Mouse (Mus musculus): Measurements from ENCODE around the gene Zer1.
"Not testable (repeated sequence)": the region's sequence is repeated elsewhere in the genome, so short reads cannot be mapped to it uniquely, and the experiment has no call there.

Zer1 gene

DNA sequence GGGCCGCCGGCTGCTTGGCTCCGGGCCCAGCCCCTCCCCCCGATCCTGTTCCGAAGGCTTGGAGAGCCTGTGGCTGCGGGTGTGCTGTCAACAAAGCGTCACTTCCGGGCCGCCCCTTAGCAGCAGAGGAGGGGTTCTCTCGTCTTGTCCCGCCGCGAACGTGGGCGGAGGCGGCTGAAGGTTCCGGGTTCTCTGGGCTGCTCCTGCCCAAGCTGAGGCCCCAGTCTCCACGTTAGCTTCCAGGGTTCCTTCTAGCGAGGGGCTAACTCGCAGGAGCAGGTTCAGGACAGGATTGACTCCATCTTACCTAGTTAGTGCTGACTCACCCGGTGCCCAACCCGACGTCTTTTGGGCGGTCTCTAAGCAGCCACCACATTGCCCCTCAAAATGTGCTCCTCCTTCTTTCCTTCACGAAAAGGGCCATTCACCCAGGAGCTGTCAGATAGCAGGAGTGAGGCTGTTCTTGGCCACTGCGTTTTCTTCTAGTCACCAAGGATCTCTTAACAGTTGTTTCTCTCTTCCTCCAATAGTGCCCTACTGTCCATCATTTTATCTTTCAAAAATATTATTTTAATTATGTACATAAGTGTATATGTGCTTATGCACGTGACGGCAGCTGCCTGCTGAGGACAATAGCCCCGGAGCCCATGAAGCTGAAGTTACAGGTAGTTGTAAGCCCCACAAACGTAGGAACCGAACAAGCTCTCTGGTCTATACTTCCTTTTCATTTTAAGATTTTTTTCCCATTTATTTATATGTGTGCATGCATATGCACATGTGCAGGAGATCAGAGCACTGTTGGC lies at the start of gene Zer1:
Gene Zer1, minus strand, starts transcription at position 114 of the 803 bp plus-strand sequence.
- peak; percentile 93 for DNase-seq

DNA sequence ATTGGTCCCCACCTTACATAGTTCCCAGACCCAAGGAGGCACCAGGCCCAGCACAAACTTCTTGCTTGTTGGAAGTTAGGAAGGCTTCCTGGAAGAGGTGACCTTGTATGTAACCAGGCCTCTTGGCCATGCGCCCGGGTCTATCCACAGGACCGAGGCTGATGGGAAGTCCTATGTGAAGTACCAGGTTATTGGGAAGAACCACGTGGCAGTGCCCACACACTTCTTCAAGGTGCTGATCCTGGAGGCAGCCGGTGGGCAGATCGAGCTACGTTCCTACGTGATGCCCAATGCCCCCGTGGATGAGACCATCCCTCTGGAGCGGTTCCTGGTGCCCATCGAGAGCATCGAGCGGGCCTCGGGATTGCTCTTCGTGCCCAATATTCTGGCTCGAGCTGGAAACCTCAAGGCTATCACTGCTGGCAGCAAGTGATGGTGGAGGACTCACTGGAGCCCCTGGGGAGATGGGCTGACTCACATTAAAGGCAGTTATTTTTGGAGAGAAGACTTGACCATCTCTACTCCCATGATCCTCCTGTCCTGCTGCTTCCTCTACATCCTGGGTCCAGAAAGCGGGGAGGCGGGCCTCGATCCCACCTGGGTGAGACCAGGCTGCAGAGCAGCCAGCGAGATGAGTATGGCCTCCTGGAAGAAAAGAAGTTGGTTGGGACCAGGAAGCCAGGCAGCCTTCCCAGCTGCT lies 49.3 kb upstream of the Zer1 start:
- peak; percentile 27 for DNase-seq

DNA sequence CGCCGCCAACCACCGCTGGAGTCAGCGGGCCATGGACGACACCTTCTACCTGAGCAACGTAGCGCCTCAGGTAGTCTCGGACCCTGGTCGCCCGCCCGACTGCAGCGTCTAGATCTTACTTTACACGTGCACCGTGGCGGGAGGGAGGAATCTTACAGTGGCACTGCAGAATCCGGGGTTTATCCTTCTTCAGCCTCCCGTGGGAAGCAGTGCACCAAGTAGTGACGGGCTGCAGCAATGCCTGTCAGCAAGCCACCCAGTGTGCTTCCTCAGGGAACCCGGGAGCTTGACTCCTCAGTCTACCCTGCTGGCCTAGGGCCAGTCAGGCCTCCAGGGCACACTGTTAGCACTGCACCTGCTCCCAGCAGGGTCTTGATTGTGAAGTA lies 47.6 kb upstream of the Zer1 start:
- DNase-seq = no peak

DNA sequence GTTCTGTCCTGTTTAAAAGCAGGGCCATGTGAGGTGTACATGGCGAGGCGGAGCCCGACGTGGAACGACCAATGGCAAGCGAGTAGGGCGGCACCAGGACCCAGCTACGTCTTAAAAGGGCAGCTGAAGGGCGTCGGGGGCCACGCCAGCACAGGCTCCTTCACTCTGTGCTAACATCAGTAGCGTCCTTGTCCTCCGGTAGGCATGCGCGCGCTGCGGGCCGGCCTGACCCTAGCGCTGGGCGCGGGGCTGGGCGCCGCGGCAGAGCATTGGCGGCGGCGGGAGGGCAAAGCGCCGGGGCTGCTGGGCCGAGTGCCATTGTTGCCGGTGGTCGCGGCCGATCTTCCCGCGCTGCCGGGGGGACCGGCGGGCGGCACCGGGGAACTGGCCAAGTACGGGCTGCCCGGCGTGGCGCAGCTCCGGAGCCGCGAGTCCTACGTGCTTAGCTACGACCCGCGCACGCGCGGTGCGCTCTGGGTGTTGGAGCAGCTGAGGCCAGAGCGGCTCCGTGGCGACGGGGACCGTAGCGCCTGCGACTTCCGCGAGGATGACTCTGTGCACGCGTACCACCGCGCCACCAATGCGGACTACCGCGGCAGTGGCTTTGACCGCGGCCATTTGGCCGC lies 47.1 kb upstream of the Zer1 start, which contains the start of gene Endog:
Gene Endog, plus strand, starts transcription at position 123 of the 626 bp plus-strand sequence.
- DNase-seq = peak; percentile 92

DNA sequence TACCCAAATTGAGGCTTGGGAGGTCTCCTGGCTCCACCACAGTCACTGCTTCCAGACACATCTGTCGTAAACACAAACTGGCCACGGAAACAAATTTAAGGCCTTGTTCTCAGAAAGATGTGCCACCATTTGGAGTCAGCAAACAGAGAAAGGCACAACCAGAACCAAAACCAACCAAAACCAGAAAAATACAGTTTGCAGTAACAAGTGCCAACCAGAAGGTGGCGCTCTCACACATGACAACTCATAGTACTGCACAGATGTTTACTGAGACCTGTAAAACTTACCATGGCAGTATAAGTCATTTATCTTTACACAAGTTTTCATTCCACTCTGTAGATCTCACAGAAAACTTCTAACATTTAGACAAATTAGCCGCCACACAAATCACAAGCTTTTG lies 42.3 kb upstream of the Zer1 start:
- no peak for DNase-seq

DNA sequence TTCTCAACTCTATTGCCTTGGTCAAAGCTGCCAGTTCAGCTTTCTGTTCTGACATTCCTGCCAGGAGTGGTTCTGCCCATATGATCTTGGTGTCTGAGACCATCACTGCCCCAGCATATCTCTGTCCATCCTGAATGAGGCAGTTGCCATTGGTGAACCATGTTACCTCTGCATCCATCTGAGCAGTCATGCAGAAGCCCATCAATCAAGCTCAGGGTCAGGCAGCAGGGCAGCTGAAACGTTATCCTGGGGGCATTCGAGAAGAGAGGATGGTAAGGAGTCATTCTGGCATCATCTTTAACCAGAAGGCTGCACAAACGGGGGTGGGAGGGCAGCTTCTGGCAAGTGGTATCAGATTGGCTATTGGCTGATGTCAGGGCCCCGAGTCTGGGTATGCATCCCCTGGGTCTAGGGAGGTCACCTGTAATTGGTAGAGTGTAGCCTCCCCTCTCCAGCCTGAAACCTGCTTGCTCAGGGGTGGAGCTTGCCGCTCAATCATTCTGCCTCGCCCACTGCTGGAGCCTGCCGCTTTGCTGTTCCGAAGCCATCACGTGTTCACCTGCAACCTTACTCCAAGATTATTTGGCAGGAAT lies 40.1 kb upstream of the Zer1 start:
- DNase-seq = no peak

DNA sequence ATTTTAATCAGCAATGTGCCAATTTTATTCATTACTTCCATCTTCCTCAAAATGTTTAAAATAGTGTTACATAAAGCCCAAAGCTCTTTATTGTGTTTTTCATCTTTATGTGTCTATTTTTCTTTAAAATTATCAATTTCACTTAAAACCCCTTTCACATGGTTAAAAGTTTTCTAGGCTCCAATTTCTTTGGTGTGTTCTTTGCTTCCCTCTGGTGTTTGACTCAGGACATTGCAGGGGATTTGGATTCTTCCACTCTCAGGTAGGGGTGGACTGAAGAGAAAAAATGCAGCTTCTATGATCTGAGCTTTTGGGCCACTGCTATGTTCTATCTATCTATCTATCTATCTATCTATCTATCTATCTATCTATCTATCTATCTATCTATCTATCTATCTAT lies 37.4 kb upstream of the Zer1 start:
- DNase-seq = no peak

DNA sequence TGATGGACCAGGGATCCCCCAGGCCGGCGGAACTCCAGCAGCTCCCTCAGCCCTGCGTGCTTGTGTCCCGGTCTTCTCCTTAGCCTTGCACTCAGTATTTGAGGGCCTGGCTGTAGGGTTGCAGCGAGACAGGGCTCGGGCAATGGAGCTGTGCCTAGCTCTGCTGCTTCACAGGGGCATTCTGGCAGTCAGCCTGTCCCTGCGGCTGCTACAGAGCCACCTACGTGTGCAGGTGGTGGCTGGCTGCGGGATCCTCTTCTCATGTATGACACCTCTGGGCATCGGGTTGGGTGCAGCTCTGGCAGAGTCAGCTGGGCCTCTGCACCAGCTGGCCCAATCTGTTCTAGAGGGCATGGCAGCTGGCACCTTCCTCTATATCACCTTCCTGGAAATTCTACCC lies 35.5 kb upstream of the Zer1 start:
- not testable (repeated sequence) for DNase-seq

DNA sequence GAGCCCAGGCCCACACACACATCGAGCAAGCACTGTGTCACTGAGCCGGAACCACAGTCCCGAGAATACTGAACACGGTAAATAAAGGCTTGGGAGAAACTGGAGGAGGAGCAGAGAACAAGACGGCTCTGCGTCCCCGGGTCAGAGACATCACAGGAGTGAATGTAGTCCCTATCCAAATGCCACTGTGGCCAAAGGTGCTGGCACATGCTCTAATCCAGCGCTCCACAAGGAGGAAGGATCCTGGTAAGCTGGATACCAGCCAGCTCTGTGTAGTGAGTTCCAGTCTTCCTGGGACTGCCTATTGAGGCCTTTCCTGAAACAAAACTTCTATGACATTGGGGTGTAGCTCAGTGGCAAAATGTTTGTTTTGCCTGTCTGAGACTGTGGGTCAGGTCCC lies 28.2 kb upstream of the Zer1 start:
- no peak for DNase-seq

DNA sequence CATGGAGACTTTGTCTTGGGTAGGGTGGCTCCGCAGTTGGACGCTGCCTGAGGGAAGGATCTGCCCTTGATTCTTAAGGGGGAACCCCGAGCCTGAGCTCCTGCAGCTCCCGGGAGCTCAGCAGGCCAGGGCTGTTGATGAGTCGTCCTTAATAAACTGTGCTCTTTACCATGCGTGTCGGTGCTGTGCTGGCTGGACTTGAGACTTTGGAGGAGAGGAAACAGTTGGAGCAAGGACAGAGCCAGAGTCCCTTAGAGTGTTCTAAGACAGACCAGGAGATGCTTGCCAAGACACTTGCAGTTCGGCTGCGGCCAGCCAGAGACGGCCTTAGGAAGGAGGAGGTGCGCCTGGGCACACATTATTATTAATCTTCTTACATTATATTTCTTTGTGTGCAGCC lies 27.5 kb upstream of the Zer1 start:
- DNase-seq = no peak

DNA sequence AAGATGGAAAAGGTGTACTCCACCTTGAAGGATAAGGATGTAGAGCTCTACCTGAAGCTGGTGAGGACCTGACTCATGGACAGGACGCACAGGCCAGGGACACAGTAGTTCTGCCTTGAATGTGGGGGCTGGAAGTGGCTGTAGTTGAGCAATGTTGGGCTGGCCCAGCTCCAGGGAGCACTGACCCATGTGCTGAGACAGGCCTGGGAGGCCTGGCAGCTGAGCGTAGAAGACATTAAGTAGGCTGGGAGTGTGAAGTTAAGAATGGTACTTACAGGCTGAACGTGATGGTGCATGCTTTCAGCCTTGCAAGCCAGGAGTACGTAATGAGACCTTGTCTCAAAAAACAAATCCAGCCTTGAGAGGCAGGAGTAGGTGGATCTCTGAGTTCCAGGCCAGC lies 23.1 kb upstream of the Zer1 start:
- DNase-seq = no peak

DNA sequence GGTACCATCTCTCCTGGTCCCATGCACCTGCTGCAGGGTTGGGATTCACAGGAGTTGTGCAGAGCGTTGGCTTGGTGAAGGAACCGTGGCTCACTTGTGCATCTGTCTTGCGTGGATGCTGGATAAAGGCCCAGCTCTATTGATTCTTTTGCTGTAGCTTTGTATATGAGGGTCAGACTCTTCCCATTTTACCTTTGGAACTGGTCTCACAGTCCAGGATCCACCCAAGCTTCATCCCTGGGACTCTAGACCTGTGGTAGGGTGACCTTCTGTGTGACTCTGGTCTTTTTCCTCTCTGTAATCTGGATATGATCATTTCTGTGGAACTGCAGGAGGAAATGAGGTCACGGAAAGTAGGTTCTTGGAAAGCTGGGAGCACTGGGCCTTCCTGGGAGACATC lies 20.1 kb upstream of the Zer1 start:
- DNase-seq = no peak

DNA sequence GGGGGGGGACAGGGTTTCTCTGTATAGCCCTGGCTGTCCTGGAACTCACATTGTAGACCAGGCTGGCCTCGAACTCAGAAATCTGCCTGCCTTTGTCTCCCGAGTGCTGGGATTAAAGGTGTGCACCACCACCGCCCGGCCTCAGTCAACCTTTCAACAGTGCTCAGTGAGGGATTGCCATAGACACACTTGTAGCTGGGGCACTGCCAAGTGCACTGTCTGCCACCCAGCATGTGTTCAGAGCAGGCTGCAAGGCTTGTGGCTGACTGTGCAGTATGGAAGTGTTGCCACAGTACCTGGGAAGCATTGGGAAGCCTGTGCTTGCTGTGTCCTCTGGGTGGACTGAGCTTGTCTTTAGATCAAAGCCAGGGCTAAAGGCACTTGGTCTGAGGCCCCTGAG lies 15.6 kb upstream of the Zer1 start:
- DNase-seq = peak; percentile 63

DNA sequence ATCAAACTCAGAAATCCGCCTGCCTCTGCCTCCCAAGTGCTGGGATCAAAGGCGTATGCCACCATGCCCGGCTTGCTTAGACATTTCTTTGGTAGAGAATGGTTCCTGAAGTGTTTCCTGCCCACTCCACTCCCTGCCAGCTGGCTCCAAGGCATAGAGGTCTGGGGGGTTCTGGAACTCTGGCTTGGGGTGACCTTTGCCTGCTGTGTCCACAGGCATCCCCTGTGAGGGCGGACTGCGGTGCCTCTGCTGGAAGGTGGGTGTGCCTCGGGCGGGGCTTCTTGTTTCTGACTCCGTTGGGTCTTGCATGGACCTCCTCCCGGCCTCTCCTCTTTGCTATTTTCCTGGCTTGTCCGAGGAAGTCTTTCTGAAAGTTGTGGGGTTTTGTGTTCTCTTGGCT lies 12.1 kb upstream of the Zer1 start:
- DNase-seq = no peak

DNA sequence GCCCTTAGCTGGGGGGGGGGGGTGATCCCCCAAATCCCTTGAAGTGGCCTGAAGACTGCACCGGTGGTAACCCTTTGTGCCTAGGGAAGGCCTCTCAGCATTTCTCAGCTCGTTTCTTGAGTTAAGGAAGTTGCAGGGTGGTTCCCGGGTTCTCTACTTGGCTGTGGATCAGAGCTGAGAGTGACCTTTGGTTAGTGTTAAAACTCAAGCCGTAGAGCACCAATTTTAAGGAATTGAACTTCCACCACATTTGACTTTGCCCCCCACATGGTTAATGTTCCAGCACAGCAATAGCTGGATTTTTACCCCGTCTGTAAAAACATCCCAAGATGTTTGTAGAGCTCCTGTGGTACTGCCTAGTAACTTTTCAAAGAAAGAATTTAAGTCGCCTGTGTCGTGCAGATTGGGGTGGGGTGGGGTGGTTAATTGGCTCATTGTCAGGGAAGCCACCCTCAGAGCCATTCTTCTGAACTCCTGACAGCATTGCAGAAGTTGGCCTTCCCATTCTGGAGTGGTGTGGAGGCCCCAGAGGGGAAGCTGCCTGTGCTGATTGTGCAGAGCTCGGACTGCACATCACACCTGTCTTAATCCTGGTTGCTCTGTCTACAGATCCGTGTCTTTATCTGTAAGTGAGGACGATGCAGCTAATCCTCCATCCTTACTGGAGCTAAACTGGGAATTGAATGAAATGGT lies 10.7 kb upstream of the Zer1 start:
- no peak for DNase-seq

DNA sequence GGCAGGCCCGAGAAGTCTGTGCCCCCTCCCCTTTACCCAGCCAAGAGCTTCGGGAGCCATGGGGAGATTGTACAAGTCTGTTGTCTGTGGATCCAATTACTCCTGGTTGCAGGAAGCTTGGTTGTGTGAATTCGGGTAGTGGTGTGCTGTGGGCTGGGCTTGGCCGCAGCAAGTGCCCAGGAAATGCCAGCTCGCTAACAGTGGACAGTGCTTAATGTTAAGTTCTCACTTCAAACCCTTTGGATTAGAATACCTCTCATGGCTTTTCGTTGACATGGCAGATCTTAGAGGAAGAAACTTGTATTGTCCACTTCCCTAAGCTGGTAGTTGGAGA lies 10.0 kb upstream of the Zer1 start:
- DNase-seq = no peak

DNA sequence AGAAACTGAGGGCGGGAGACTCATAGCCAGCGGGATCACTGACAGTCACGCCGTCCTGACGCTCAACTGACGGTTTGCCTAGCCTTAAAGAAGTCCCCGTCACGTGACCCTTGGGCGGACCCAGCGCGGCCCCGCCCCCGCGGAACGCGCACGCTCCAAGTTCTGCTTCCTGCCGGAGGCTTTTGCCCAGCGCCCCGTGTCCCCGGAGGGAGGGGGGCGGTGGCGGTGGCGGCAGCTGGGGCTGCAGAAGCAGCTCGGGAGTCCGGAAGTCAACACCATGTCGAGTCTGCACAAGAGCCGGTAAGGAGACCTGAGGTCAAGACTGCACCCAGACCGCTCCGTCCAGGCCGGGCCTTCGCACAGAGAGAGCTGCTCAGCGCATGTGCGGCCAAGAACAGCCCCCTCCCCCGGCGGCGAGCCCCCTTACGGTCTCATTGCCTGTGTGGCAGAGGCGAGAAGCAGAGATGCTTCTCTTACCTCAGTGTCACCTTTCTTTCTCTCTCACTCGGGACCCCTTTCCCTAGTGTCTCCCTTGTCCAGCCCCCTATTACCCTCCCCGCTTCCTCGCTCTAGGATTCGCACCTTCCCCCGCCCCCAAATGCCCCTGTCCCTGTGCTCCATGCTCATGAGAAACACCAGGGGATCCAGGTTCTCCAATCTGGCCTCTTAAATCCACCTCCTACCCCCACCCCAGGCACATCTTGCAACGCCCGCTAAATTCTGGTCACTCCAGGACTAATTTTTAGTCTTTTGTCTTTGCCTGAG lies 9.4 kb upstream of the Zer1 start, which contains the start of gene Tbc1d13:
Gene Tbc1d13, plus strand, starts transcription at position 134 of the 765 bp plus-strand sequence.
- DNase-seq = peak; percentile 97

DNA sequence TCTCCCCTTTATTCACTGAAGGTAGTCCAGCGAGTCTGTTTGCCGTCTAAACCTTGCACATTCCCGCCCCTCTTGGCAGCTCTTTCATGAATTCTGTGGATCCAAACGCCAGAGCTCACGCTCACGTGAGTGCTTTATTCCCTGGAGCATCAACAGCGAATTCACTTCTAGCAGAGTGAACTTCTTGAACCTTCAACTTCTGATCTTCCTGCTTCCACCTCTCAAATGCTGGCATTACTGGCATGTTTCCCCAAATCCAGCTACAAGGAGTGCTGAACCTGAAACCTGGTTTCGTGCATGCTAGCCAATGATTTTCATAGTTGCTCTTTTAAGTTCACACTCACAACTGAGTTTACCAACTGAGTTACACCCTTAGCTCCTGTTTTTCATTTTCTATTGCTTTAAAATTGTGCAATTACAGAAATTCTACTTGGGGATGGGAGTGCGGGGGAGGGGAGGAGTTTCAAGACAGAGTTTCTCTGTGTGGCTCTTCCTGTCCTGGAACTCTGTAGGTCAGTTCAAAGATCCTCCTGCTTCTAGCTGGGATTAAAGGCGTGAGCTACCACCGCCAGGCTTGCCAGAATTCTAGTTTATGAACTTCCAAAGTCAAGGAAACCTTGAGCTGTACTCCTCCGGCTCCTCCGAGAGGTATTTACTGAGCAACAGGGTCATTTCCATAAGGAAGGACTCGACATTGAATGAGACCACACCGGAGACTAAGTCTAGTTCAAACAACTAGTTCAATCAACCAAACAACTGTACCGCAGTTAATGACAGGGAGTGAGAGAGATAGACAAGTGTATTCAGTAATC lies 8.6 kb upstream of the Zer1 start:
- DNase-seq = no peak

DNA sequence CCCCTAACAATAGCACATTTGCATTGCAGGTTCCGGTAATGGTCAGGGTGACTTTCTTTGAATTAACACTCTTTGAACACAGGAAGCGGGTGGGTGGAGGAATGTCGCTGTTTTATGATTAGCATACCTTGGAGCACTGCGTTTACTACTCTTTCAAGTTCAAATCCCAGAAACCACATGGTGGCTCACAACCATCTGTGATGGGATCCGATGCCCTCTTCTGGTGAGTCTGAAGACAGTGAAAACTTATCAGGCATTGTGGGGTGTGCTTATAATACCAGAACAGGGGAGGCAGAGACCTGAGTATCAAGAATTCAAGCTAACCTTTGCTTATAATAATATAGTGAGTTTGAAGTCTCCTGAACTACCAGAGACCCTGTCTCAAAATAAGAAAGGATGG lies 6.9 kb upstream of the Zer1 start:
- DNase-seq = not testable (repeated sequence)

DNA sequence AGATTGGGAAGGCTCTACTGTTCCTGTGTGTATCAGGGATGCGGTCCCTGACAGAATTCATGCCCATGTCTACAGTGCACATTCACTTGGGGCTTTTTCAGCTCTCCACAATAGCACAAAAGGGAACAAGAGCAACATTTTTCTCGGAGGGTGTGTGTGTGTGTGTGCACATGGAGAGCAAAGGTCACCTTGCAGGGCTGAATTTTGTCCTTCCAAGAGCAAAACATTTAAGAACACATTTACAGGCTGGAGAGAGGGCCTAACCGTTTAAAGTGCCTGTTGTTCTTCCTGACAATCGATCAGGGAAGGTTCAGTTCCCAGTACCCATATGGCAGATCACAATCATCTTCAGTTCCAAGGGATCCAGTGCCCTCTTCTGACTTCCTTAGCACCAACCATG lies 5.8 kb upstream of the Zer1 start:
- no peak for DNase-seq

DNA sequence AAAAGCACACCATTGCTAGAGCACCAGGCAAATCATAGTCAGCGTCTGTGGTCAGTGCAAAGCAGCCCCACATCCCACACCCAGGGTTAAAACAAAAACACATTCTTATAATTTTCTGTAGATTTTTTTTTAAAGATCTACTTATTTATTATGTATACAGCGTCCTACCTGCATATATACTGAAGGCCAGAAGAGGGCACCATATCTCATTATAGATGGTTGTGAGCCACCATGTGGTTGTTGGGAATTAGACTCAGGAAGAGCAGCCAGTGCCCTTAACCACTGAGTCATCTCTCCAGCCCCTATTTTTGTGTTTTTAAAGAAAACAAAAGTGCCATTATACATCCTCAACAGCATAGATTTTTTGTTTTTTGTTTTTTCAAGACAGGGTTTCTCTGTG lies 4.4 kb upstream of the Zer1 start:
- no peak for DNase-seq

Data from cerebellum, adult 8-10 months (tissue).